Comparison of ENCODE assay signal across 8 mouse cellular contexts in the genomic region with DNA sequence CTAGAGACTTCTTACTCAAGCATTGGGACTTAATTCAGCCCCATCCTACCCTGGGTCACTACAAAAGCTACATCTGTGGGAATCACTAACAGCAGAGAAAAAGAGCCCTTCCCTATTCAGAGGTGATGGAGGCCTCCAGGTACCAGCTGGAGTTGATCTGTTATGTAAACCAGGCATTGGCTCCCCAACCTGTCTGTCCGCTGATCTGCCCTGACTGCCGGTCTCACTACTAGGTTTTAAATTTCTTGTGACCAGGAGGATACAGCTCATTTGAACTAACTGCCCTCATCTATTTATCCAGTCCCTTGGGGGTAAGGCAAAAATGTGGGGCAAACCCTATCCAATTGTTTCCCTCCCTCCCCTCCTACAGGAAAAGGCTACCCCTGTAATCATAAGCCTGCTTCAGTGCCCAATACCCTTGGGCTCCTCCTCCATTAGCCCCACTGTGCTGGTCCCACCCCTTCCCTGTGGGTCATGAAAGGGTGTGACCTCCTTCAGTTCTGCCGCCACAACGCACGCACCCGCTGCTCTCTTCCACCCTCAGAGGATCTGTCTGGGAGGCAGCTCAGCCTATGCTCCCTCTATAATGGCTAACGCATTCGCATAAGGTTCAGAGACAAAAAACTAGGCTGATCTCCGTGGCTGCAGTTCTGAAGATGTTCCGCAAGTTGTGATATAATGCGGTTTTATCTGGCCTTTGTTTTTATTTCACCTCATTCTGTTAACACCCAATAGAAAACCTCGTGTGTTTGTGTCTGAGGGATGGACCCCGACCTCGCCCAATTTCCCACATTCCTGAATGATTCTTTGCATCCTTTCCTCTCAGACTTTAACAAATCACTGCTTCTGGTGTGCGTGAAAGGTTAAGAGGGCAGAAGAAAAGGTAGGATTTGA. TPM values are rescaled to one million over a fixed set of nuclear protein-coding genes. Genes with fewer than 3 reads are reported as not detected.
DNase-seq lines count a peak whose midpoint lies in the region; ATAC-seq and TF ChIP-seq lines count a peak whose summit lies in the region.

No protein-coding gene starts in this region.

- no peak for DNase-seq in testis, postnatal 10 days (ENCODE audit: low spot score)
- peak; percentile 73 to 75 for DNase-seq in cerebellum, adult 2 months
- peak; percentile 20 for DNase-seq in gastrocnemius, postnatal 10 days
- DNase-seq in induced T-regulatory cell, adult 2 months (ENCODE audit: low read depth) = peak; percentile 89
- no peak for DNase-seq in frontal cortex, postnatal 25 days (ENCODE audit: low spot score in 2 of 2)

- peaks cover 15% of the 10 kb centered on the region for H3K4me1 ChIP-seq in testis, adult 2 months (ENCODE audit: control insufficient read depth, insufficient read depth, low read length)
- peaks cover 7% of the 10 kb centered on the region for H3K4me1 ChIP-seq in cerebellum, adult 2 months (ENCODE audit: control insufficient read depth, insufficient read depth, low read length)
- H3K4me1 ChIP-seq in lung, embryonic 16.5 days (replicated peaks; ENCODE audit: control insufficient read depth, insufficient read depth, low read length) = peaks cover 24% of the 10 kb centered on the region

- H3K27ac ChIP-seq in testis, adult 2 months (ENCODE audit: control insufficient read depth, insufficient read depth, low read depth, low read length) = peak overlapping the region; percentile 5; the same call in 1 of the 2 replicates
- peak overlapping the region; percentile 22; the same call in 1 of the 2 replicates for H3K27ac ChIP-seq in cerebellum, adult 2 months (ENCODE audit: insufficient read depth, low read length)
- H3K27ac ChIP-seq in lung, embryonic 16.5 days (ENCODE audit: low read length) = peak overlapping the region; percentile 72

- H3K27me3 ChIP-seq in testis, adult 2 months (ENCODE audit: control insufficient read depth, insufficient read depth, low read length) = no peaks in the 10 kb centered on the region
- H3K27me3 ChIP-seq in cerebellum, adult 2 months (ENCODE audit: control insufficient read depth, insufficient read depth, low read length) = no peaks in the 10 kb centered on the region
- no peaks in the 10 kb centered on the region for H3K27me3 ChIP-seq in lung, embryonic 16.5 days (ENCODE audit: control insufficient read depth, insufficient read depth, low read depth, low read length)

- TF ChIP-seq POLR2A in testis, adult 2 months (IDR thresholded peaks at IDR 0.05; ENCODE audit: control insufficient read depth, low read depth, low read length) = no peak
- TF ChIP-seq POLR2A in cerebellum, adult 2 months (IDR thresholded peaks at IDR 0.05; ENCODE audit: borderline replicate concordance, insufficient read depth, low read length) = peak; percentile 62; the same call in 1 of the 2 replicates

- H3K36me3 ChIP-seq in testis, adult 2 months (ENCODE audit: control insufficient read depth, insufficient read depth, low read length) = no peaks in the 10 kb centered on the region
- no peaks in the 10 kb centered on the region for H3K36me3 ChIP-seq in lung, embryonic 16.5 days (ENCODE audit: control insufficient read depth, insufficient read depth, low read length)

- peak; percentile 42 for ATAC-seq in lung, embryonic 16.5 days (ENCODE audit: low read depth)
- peak; percentile 44 for ATAC-seq in neutrophil, adult 5-6 weeks (ENCODE audit: extremely low read depth, insufficient number of reproducible peaks, low FRiP score, poor library complexity, severe bottlenecking)

- H3K9ac ChIP-seq in lung, embryonic 16.5 days (ENCODE audit: low read length) = peak overlapping the region; percentile 98

- H3K4me2 ChIP-seq in lung, embryonic 16.5 days (ENCODE audit: low read depth, low read length) = peak overlapping the region; percentile 80

- H3K9me3 ChIP-seq in lung, embryonic 16.5 days (ENCODE audit: control insufficient read depth, low read length) = no peaks in the 10 kb centered on the region

- WGBS in cerebellum, adult 2 months = 7% methylated on average over 15 of the region's 15 CpGs
- 7% methylated on average over 15 of the region's 15 CpGs for WGBS in lung, embryonic 16.5 days

- peak overlapping the region; percentile 70 for H3K4me3 ChIP-seq in testis, adult 2 months (ENCODE audit: control insufficient read depth, low read depth, low read length)
- H3K4me3 ChIP-seq in cerebellum, adult 2 months (replicated peaks; ENCODE audit: insufficient read depth, low read depth, low read length) = peak overlapping the region; percentile 54
- H3K4me3 ChIP-seq in lung, embryonic 16.5 days (ENCODE audit: low read length) = peak overlapping the region; percentile 87

- no peak for TF ChIP-seq CTCF in testis, adult 2 months (IDR thresholded peaks at IDR 0.05; ENCODE audit: control insufficient read depth, insufficient read depth, insufficient replicate concordance, low read depth, low read length)
- TF ChIP-seq CTCF in cerebellum, adult 2 months (IDR thresholded peaks at IDR 0.05; ENCODE audit: borderline replicate concordance, insufficient read depth, low read depth, low read length) = no peak

RNA-seq across cellular contexts. Expression of a gene that starts 2.1 kb away (rescaled TPM):
- polyA plus RNA-seq in testis, adult 2 months (2012; rRNA removed) = 1,023 and 1,270 TPM in 2 replicates
- 221 and 264 TPM in 2 replicates for polyA plus RNA-seq in cerebellum, adult 2 months (2012; rRNA removed)
- total RNA-seq in gastrocnemius, postnatal 10 days (2021) = 100 to 1,000 TPM; 485 to 609 TPM
- polyA plus RNA-seq in lung, embryonic 16.5 days (2015; fragmentation: Nextera tagmentation; extraction: Ambion mirVana) = 2,242 and 2,568 TPM in 2 replicates
- 879 and 1,181 TPM in 2 replicates for total RNA-seq in neutrophil, adult 5-6 weeks (2017)

RNA-seq across cellular contexts. Expression of a gene that starts 56.7 kb away (rescaled TPM):
- 517 and 550 TPM in 2 replicates for polyA plus RNA-seq in testis, adult 2 months (2012; rRNA removed)
- polyA plus RNA-seq in cerebellum, adult 2 months (2012; rRNA removed) = 86.1 and 110 TPM in 2 replicates
- total RNA-seq in gastrocnemius, postnatal 10 days (2021) = 10 to 100 TPM; 84.0 to 87.2 TPM
- 26.6 and 30.6 TPM in 2 replicates for polyA plus RNA-seq in lung, embryonic 16.5 days (2015; fragmentation: Nextera tagmentation; extraction: Ambion mirVana)
- total RNA-seq in neutrophil, adult 5-6 weeks (2017) = 123 and 149 TPM in 2 replicates

Comparison
In these comparisons a context has a peak if more than half of its experiments do, and no peak if none do; other contexts are left out.
1. H3K27ac ChIP-seq: peak in every context shown above with its lines; median percentile 72 in lung, embryonic 16.5 days; 22 in cerebellum, adult 2 months; 5 in testis, adult 2 months.
2. DNase-seq: peak in cerebellum, adult 2 months (2 of 2), gastrocnemius, postnatal 10 days (single experiment) and induced T-regulatory cell, adult 2 months (single experiment); none in testis, postnatal 10 days (single experiment) and frontal cortex, postnatal 25 days (0 of 2).
3. Peak in every context shown above with its lines, with median percentiles within 50 percentile points of each other: H3K4me3 ChIP-seq.